Mouse (Mus musculus) lung, postnatal 0 days (tissue): ENCODE results near the gene Scd1.

Experiments
- CTCF ChIP-seq: IDR thresholded peaks from 2 replicates; pipeline ENCODE4 v1.5.1; 2016; ENCODE audit warnings: antibody characterized with exemption, mild to moderate bottlenecking
- EP300 ChIP-seq: IDR thresholded peaks from 2 replicates; pipeline ENCODE4 v1.6.1; 2016; ENCODE audit warnings: antibody characterized with exemption, mild to moderate bottlenecking, control low read depth

DNA sequence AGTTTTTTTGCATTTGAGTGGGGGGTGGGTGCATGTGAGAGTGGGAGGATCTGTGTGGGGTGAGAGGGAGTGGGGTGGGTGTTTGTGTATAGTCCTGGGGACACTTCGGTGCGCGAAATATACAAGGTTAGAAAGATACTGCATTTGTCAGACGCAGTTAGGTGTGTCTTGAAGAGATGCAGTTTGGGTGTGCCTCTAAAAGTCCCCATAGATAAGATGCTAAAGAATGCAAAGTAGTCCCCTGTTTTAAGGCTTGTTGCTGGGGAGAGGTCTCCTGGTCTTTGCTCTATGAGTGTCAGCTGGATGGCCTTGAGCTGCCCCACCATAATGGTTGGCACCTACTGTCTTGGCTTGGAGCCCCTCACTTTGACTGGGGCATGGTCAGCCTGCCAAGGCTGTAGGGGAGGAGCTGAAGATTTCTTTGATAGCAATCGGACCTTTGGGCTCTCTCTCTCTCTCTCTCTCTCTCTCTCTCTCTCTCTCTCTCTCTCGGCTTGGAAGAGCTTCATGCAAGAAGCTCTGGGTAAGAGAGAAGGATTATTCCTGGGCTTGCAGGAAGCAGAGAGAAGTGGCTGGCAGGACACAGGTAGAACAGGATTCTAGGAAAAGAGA lies 21.7 kb downstream of the Scd1 start:
- TF ChIP-seq CTCF = no peak
- TF ChIP-seq EP300 = no peak
